Mouse (Mus musculus) liver, embryonic 16.5 days (tissue): ENCODE data around the gene Hacl1. TPM values are rescaled to one million over a fixed set of nuclear protein-coding genes. Genes with fewer than 3 reads are reported as not detected.
"Not testable (repeated sequence)": the region's sequence is repeated elsewhere in the genome, so short reads cannot be mapped to it uniquely, and the experiment has no call there.

ENCODE experiments used
- ATAC-seq: fragments of 200-750 bp; cut with Nextera tagmentation; 2 replicates; pipeline ENCODE4 v1.8.0; 2017; ENCODE audit warnings: low read depth, mild to moderate bottlenecking, moderate number of reproducible peaks, moderate library complexity
- H3K27ac ChIP-seq: fragments of 300-500 bp; sonication (generic); 2 replicates; pipeline ENCODE4 v1.5.1; 2014; ENCODE audit warnings: mild to moderate bottlenecking, low read length
- H3K27me3 ChIP-seq: fragments of 300-500 bp; sonication (generic); 2 replicates; pipeline ENCODE4 v1.6.1; 2014; ENCODE audit warnings: low read depth, low read length, mixed read lengths; ENCODE audit not compliant: control insufficient read depth, insufficient read depth
- H3K36me3 ChIP-seq: fragments of 300-500 bp; sonication (generic); 2 replicates; pipeline ENCODE4 v1.6.1; 2014; ENCODE audit warnings: mild to moderate bottlenecking; ENCODE audit not compliant: control insufficient read depth, insufficient read depth
- H3K4me1 ChIP-seq: fragments of 300-500 bp; sonication (generic); 2 replicates; pipeline ENCODE4 v1.6.1; 2014; ENCODE audit warnings: low read depth, low read length, mixed read lengths; ENCODE audit not compliant: control insufficient read depth
- H3K4me2 ChIP-seq: fragments of 300-500 bp; sonication (generic); 2 replicates; pipeline ENCODE4 v1.6.1; 2014; ENCODE audit warnings: low read depth, low read length, mixed read lengths
- H3K4me3 ChIP-seq: fragments of 300-500 bp; sonication (generic); 2 replicates; pipeline ENCODE4 v1.5.1; 2014; ENCODE audit warnings: low read depth, mild to moderate bottlenecking, low read length
- H3K9ac ChIP-seq: fragments of 300-500 bp; sonication (generic); 2 replicates; pipeline ENCODE4 v1.6.1; 2014; ENCODE audit warnings: low read depth, low read length
- H3K9me3 ChIP-seq: fragments of 300-500 bp; sonication (generic); replicated peaks from 2 replicates; pipeline ENCODE4 v1.6.1; 2016; ENCODE audit warnings: low read length; ENCODE audit not compliant: control insufficient read depth
- WGBS: fragments of 180-500 bp; shearing (Covaris S2); extraction: QIAGEN DNeasy Blood & Tissue Kit; methylation state at CpG from one replicate; pipeline ENCODE4 v1.1.7; 2014; ENCODE audit not compliant: insufficient replicate concordance; 5-methylcytosine and 5-hydroxymethylcytosine counted together
- polyA plus RNA-seq: library from polyadenylated mRNA; unstranded; fragments of >200 nt; fragmentation: Nextera tagmentation; extraction: Ambion mirVana; gene quantifications from 2 replicates; pipeline ENCODE4 v1.2.1, GENCODE M21; 2015

Hacl1 gene
- polyA plus RNA-seq, 1 experiment from 2014 or later: 16.1 TPM

GRCm38 (mm10) chr14:31620591-31621223 is 20.4 kb downstream of the Hacl1 start:
- Histone ChIP-seq H3K36me3 (no peaks in the 10 kb centered on the region), H3K4me3 (no peak overlapping the region), H3K9me3 (no peaks in the 10 kb centered on the region), H3K27me3 (no peaks in the 10 kb centered on the region), H3K4me2 (no peak overlapping the region), H3K9ac (no peak overlapping the region), H3K4me1 (no peaks in the 10 kb centered on the region), H3K27ac (no peak overlapping the region)
- WGBS: 77% methylated on average over 9 of the region's 9 CpGs
- no peak for ATAC-seq

GRCm38 (mm10) chr14:31617997-31618396 is 23.1 kb downstream of the Hacl1 start:
- Histone ChIP-seq H3K36me3 (peaks cover under 1% of the 10 kb centered on the region; the same call in 1 of the 2 replicates), H3K27me3 (no peaks in the 10 kb centered on the region), H3K9ac (no peak overlapping the region), H3K4me1 (no peaks in the 10 kb centered on the region), H3K4me2 (no peak overlapping the region), H3K27ac (no peak overlapping the region), H3K4me3 (no peak overlapping the region), H3K9me3 (no peaks in the 10 kb centered on the region)
- WGBS: 47% methylated on average over 3 of the region's 3 CpGs
- no peak for ATAC-seq

- Histone ChIP-seq H3K4me3 (no peak overlapping the region), H3K9me3 (no peaks in the 10 kb centered on the region), H3K27me3 (no peaks in the 10 kb centered on the region), H3K9ac (no peak overlapping the region), H3K27ac (no peak overlapping the region), H3K36me3 (peaks cover 5% of the 10 kb centered on the region; the same call in 1 of the 2 replicates), H3K4me2 (no peak overlapping the region), H3K4me1 (no peaks in the 10 kb centered on the region)
- WGBS: 76% methylated on average over 9 of the region's 9 CpGs
- ATAC-seq: no peak
These were observed 23.9 kb downstream of the Hacl1 start for GRCm38 (mm10) chr14:31617204-31617603.

- no peaks in the 10 kb centered on the region for H3K27me3 ChIP-seq
- no peaks in the 10 kb centered on the region for H3K9me3 ChIP-seq
- no peak overlapping the region for H3K4me3 ChIP-seq
- peaks cover 5% of the 10 kb centered on the region; the same call in 1 of the 2 replicates for H3K36me3 ChIP-seq
- H3K9ac ChIP-seq: no peak overlapping the region
- 57% methylated on average over 5 of the region's 5 CpGs for WGBS
- H3K4me1 ChIP-seq: no peaks in the 10 kb centered on the region
- no peak for ATAC-seq
- H3K4me2 ChIP-seq: no peak overlapping the region
- H3K27ac ChIP-seq: no peak overlapping the region
These were observed 27.4 kb downstream of the Hacl1 start for GRCm38 (mm10) chr14:31613671-31614070.

- Histone ChIP-seq H3K27me3 (no peaks in the 10 kb centered on the region), H3K4me3 (no peak overlapping the region), H3K36me3 (peaks cover 5% of the 10 kb centered on the region; the same call in 1 of the 2 replicates), H3K9me3 (no peaks in the 10 kb centered on the region), H3K9ac (no peak overlapping the region), H3K4me1 (no peaks in the 10 kb centered on the region), H3K27ac (no peak overlapping the region), H3K4me2 (no peak overlapping the region)
- ATAC-seq: no peak
- 59% methylated on average over 4 of the region's 4 CpGs for WGBS
These were observed 29.1 kb downstream of the Hacl1 start for GRCm38 (mm10) chr14:31611986-31612385.

- Histone ChIP-seq H3K9me3 (no peaks in the 10 kb centered on the region), H3K27ac (no peak overlapping the region), H3K36me3 (no peaks in the 10 kb centered on the region), H3K27me3 (no peaks in the 10 kb centered on the region), H3K9ac (no peak overlapping the region), H3K4me3 (no peak overlapping the region), H3K4me2 (no peak overlapping the region), H3K4me1 (peaks cover 15% of the 10 kb centered on the region)
- WGBS: 56% methylated on average over 6 of the region's 6 CpGs
- no peak for ATAC-seq
These were observed 35.6 kb downstream of the Hacl1 start for GRCm38 (mm10) chr14:31605514-31605913.

- Histone ChIP-seq H3K36me3 (no peaks in the 10 kb centered on the region), H3K4me2 (no peak overlapping the region), H3K4me3 (no peak overlapping the region), H3K27me3 (no peaks in the 10 kb centered on the region), H3K9ac (no peak overlapping the region), H3K9me3 (no peaks in the 10 kb centered on the region), H3K27ac (no peak overlapping the region), H3K4me1 (peaks cover 15% of the 10 kb centered on the region)
- no peak for ATAC-seq
- WGBS: 67% methylated on average over 5 of the region's 5 CpGs
These were observed 36.2 kb downstream of the Hacl1 start for GRCm38 (mm10) chr14:31604916-31605315.

GRCm38 (mm10) chr14:31602616-31602979 is 38.5 kb downstream of the Hacl1 start:
- H3K9me3 ChIP-seq, H3K9ac ChIP-seq, H3K4me3 ChIP-seq, H3K27me3 ChIP-seq, H3K36me3 ChIP-seq: not testable (repeated sequence)
- peak; percentile 97 for ATAC-seq
- H3K4me2 ChIP-seq: peak overlapping the region; percentile 24; the same call in 1 of the 2 replicates
- WGBS: 41% methylated on average over 6 of the region's 6 CpGs
- 0 out of 2 replicates have a peak overlapping the region, but pooled peaks have one; percentile 17 for H3K27ac ChIP-seq
- peaks cover 15% of the 10 kb centered on the region for H3K4me1 ChIP-seq

GRCm38 (mm10) chr14:31601908-31602615 is 39.0 kb downstream of the Hacl1 start:
- no peak overlapping the region for H3K9ac ChIP-seq
- H3K4me1 ChIP-seq: peaks cover 15% of the 10 kb centered on the region
- no peaks in the 10 kb centered on the region for H3K9me3 ChIP-seq
- H3K4me3 ChIP-seq: no peak overlapping the region
- H3K4me2 ChIP-seq: peak overlapping the region; percentile 24; the same call in 1 of the 2 replicates
- 82% methylated on average over 14 of the region's 14 CpGs for WGBS
- H3K27me3 ChIP-seq: no peaks in the 10 kb centered on the region
- no peaks in the 10 kb centered on the region for H3K36me3 ChIP-seq
- 0 out of 2 replicates have a peak overlapping the region, but pooled peaks have one; percentile 17 for H3K27ac ChIP-seq
- ATAC-seq: peak; percentile 68
